Mouse (Mus musculus): ENCODE measurements around the gene Rbm15b. TPM values are rescaled to one million over a fixed set of nuclear protein-coding genes. Genes with fewer than 3 reads are reported as not detected.

Gene Rbm15b
- polyA plus RNA-seq, 1 experiment from 2014 or later = 3.8 TPM

GRCm38 (mm10) chr9:106889321-106889720, 2.1 kb upstream of the Rbm15b start:
- WGBS = 77% methylated on average over 9 of the region's 9 CpGs
- no peak for DNase-seq (ENCODE audit: low spot score)
- H3K27me3 ChIP-seq (ENCODE audit: control insufficient read depth, insufficient read depth, low read length) = no peaks in the 10 kb centered on the region
- H3K9me3 ChIP-seq (ENCODE audit: control insufficient read depth, low read length) = no peaks in the 10 kb centered on the region
- ATAC-seq (ENCODE audit: low FRiP score, low TSS enrichment) = no peak
- no peak for TF ChIP-seq CTCF (IDR thresholded peaks at IDR 0.05; ENCODE audit: low read depth)
- no peak overlapping the region for H3K9ac ChIP-seq (ENCODE audit: low read length)
- H3K36me3 ChIP-seq (ENCODE audit: control insufficient read depth, insufficient read depth, low read length) = 0 out of 2 replicates have a peak, but pooled peaks cover 3% of the 10 kb centered on the region
- no peak overlapping the region for H3K27ac ChIP-seq (replicated peaks)
- peaks cover 8% of the 10 kb centered on the region for H3K4me1 ChIP-seq (replicated peaks; ENCODE audit: control insufficient read depth, insufficient read depth)
- no peak overlapping the region for H3K4me3 ChIP-seq (ENCODE audit: low read depth, low read length)
- H3K4me2 ChIP-seq (replicated peaks; ENCODE audit: low read depth) = 0 out of 2 replicates have a peak overlapping the region, but pooled peaks have one; percentile 8

- H3K9me3 ChIP-seq (ENCODE audit: control insufficient read depth, low read length) = no peaks in the 10 kb centered on the region
- H3K36me3 ChIP-seq (ENCODE audit: control insufficient read depth, insufficient read depth, low read length) = peaks cover 5% of the 10 kb centered on the region; the same call in 1 of the 2 replicates
- WGBS = 89% methylated on average over 3 of the region's 3 CpGs
- no peak for ATAC-seq (ENCODE audit: low FRiP score, low TSS enrichment)
- peaks cover 12% of the 10 kb centered on the region for H3K4me1 ChIP-seq (replicated peaks; ENCODE audit: control insufficient read depth, insufficient read depth)
- no peak for DNase-seq (ENCODE audit: low spot score)
- no peaks in the 10 kb centered on the region for H3K27me3 ChIP-seq (ENCODE audit: control insufficient read depth, insufficient read depth, low read length)
- H3K4me2 ChIP-seq (replicated peaks; ENCODE audit: low read depth) = no peak overlapping the region; the same call in 1 of the 2 replicates
- TF ChIP-seq EP300 (optimal IDR thresholded peaks at IDR 0.05) (no peak), CTCF (IDR thresholded peaks at IDR 0.05; ENCODE audit: low read depth) (no peak)
- no peak overlapping the region for H3K4me3 ChIP-seq (ENCODE audit: low read depth, low read length)
- H3K9ac ChIP-seq (ENCODE audit: low read length) = no peak overlapping the region
- no peak overlapping the region for H3K27ac ChIP-seq (replicated peaks)
These were observed 1.1 kb upstream of the Rbm15b start for GRCm38 (mm10) chr9:106888346-106888745.

DNA sequence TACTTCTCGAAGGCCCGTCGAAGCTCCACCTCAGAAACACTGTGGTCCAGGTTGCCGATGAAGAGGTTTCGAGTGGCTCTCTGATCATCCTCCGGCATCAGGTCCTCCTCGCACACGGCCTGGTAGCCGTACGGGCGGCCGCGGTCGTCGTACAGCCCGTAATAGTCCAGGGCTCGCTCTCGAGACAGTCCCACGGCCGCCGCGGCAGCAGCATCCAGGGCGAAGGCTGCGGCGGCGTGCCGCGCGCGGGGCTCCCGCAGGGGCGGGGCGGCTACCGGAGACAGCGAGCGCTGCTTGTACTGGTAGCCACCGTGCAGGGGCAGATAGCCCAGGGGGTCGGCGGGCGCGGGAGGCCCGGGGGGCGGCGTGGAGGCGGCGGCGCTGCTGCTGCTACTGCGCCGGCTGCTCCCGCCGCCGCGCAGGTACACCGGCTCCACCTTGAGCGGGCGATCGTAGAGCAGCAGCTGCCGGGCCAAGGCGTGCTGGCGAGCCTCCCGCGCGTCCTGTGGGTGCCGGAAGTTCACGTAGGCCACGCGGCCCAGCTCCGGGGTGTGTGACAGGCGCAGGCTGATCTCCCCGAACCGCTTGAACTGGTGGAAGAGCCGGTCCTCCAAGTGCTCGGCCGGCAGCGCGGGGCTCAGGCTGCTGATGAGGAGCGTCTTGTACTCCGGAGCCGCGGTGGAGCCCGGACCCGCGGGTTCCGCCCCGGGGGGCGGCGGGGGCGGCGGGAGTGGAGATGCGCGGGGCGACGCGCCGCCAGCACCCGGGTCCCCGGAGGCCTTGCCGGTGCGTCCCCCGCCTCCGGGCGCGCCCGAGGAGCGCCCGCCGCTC, 1.1 kb downstream of the Rbm15b start:
- peak overlapping the region; percentile 99 for H3K4me2 ChIP-seq (replicated peaks; ENCODE audit: low read depth)
- H3K4me1 ChIP-seq (replicated peaks; ENCODE audit: control insufficient read depth, insufficient read depth) = peaks cover 12% of the 10 kb centered on the region
- TF ChIP-seq EP300 (optimal IDR thresholded peaks at IDR 0.05) (no peak), CTCF (IDR thresholded peaks at IDR 0.05; ENCODE audit: low read depth) (no peak)
- under 1% methylated on average over 76 of the region's 107 CpGs for WGBS
- peaks cover 16% of the 10 kb centered on the region for H3K36me3 ChIP-seq (ENCODE audit: control insufficient read depth, insufficient read depth, low read length)
- no peaks in the 10 kb centered on the region for H3K9me3 ChIP-seq (ENCODE audit: control insufficient read depth, low read length)
- ATAC-seq (ENCODE audit: low FRiP score, low TSS enrichment) (peak; percentile 33), DNase-seq (ENCODE audit: low spot score) (peak; percentile 69)
- peak overlapping the region; percentile 89 for H3K4me3 ChIP-seq (ENCODE audit: low read depth, low read length)
- H3K27ac ChIP-seq (replicated peaks) = peak overlapping the region; percentile 88
- H3K27me3 ChIP-seq (ENCODE audit: control insufficient read depth, insufficient read depth, low read length) = no peaks in the 10 kb centered on the region
- peak overlapping the region; percentile 96 for H3K9ac ChIP-seq (ENCODE audit: low read length)

- ATAC-seq (ENCODE audit: low FRiP score, low TSS enrichment) = no peak
- Histone ChIP-seq H3K9ac (ENCODE audit: low read length) (peak overlapping the region; percentile 96), H3K4me3 (ENCODE audit: low read depth, low read length) (peak overlapping the region; percentile 89), H3K4me2 (replicated peaks; ENCODE audit: low read depth) (peak overlapping the region; percentile 99), H3K36me3 (ENCODE audit: control insufficient read depth, insufficient read depth, low read length) (peaks cover 13% of the 10 kb centered on the region), H3K4me1 (replicated peaks; ENCODE audit: control insufficient read depth, insufficient read depth) (peaks cover 12% of the 10 kb centered on the region), H3K27me3 (ENCODE audit: control insufficient read depth, insufficient read depth, low read length) (no peaks in the 10 kb centered on the region), H3K9me3 (ENCODE audit: control insufficient read depth, low read length) (no peaks in the 10 kb centered on the region), H3K27ac (replicated peaks) (no peak overlapping the region)
- 22% methylated on average over 43 of the region's 44 CpGs for whole genome bisulfite sequencing
- no peak for TF ChIP-seq CTCF (IDR thresholded peaks at IDR 0.05; ENCODE audit: low read depth)
- TF ChIP-seq EP300 (optimal IDR thresholded peaks at IDR 0.05) = no peak
- DNase-seq (ENCODE audit: low spot score) = no peak
These were observed 2.0 kb downstream of the Rbm15b start for GRCm38 (mm10) chr9:106884996-106885900.

- TF ChIP-seq EP300 (optimal IDR thresholded peaks at IDR 0.05) (no peak), CTCF (IDR thresholded peaks at IDR 0.05; ENCODE audit: low read depth) (no peak)
- Histone ChIP-seq H3K4me3 (ENCODE audit: low read depth, low read length) (peak overlapping the region; percentile 89), H3K9ac (ENCODE audit: low read length) (peak overlapping the region; percentile 31; the same call in 1 of the 2 replicates), H3K27ac (replicated peaks) (no peak overlapping the region), H3K4me2 (replicated peaks; ENCODE audit: low read depth) (peak overlapping the region; percentile 99), H3K9me3 (ENCODE audit: control insufficient read depth, low read length) (no peaks in the 10 kb centered on the region), H3K27me3 (ENCODE audit: control insufficient read depth, insufficient read depth, low read length) (no peaks in the 10 kb centered on the region), H3K4me1 (replicated peaks; ENCODE audit: control insufficient read depth, insufficient read depth) (peaks cover 12% of the 10 kb centered on the region), H3K36me3 (ENCODE audit: control insufficient read depth, insufficient read depth, low read length) (peaks cover 17% of the 10 kb centered on the region)
- ATAC-seq (ENCODE audit: low FRiP score, low TSS enrichment) (no peak), DNase-seq (ENCODE audit: low spot score) (peak; percentile 38)
- WGBS = 27% methylated on average over 16 of the region's 16 CpGs
These were observed 2.9 kb downstream of the Rbm15b start for GRCm38 (mm10) chr9:106884306-106884705.

Measured in stomach, postnatal 0 days (tissue).